Mouse (Mus musculus) splenic B cell, adult 2 months (primary cell): ENCODE data around the gene Pfas.
"Not testable (repeated sequence)": the region's sequence is repeated elsewhere in the genome, so short reads cannot be mapped to it uniquely, and the experiment has no call there.

Source experiments
- DNase-seq: peaks from one replicate; pipeline ENCODE4 v3.0.0-alpha.2; 2011; ENCODE audit warnings: low read depth, low spot score
- H3K27me3 ChIP-seq: 2 replicates; pipeline ENCODE4 v1.6.1; 2012; ENCODE audit warnings: mild to moderate bottlenecking, low read length, moderate library complexity, mixed read lengths; ENCODE audit not compliant: control insufficient read depth, poor library complexity, insufficient read depth, severe bottlenecking
- H3K36me3 ChIP-seq: 2 replicates; pipeline ENCODE4 v1.6.1; 2012; ENCODE audit warnings: mild to moderate bottlenecking, low read length, moderate library complexity, mixed read lengths; ENCODE audit not compliant: control insufficient read depth, poor library complexity, insufficient read depth, severe bottlenecking

Gene Pfas

GRCm38 (mm10) chr11:69035411-69035810 lies 27.2 kb upstream of the Pfas start:
- no peak for DNase-seq
- H3K27me3 ChIP-seq, result no peaks in the 10 kb centered on the region
- peaks cover 4% of the 10 kb centered on the region; the same call in 1 of the 2 replicates for H3K36me3 ChIP-seq

GRCm38 (mm10) chr11:69034585-69034984 lies 26.3 kb upstream of the Pfas start:
- peaks cover 4% of the 10 kb centered on the region; the same call in 1 of the 2 replicates for H3K36me3 ChIP-seq
- DNase-seq, result no peak
- no peaks in the 10 kb centered on the region for H3K27me3 ChIP-seq

GRCm38 (mm10) chr11:69033552-69033951 lies 25.3 kb upstream of the Pfas start:
- DNase-seq, result no peak
- no peaks in the 10 kb centered on the region for H3K27me3 ChIP-seq
- H3K36me3 ChIP-seq, result peaks cover 4% of the 10 kb centered on the region; the same call in 1 of the 2 replicates

GRCm38 (mm10) chr11:69028805-69029204 lies 20.5 kb upstream of the Pfas start:
- Histone ChIP-seq H3K36me3 (peaks cover 13% of the 10 kb centered on the region), H3K27me3 (no peaks in the 10 kb centered on the region)
- peak; percentile 29 for DNase-seq

- Histone ChIP-seq H3K27me3 (no peaks in the 10 kb centered on the region), H3K36me3 (peaks cover 17% of the 10 kb centered on the region)
- no peak for DNase-seq
Observed at GRCm38 (mm10) chr11:69026562-69026961, 18.3 kb upstream of the Pfas start.

GRCm38 (mm10) chr11:69020691-69021090 lies 12.4 kb upstream of the Pfas start:
- no peaks in the 10 kb centered on the region for H3K27me3 ChIP-seq
- no peak for DNase-seq
- peaks cover 7% of the 10 kb centered on the region for H3K36me3 ChIP-seq

- H3K27me3 ChIP-seq, result no peaks in the 10 kb centered on the region
- no peak for DNase-seq
- H3K36me3 ChIP-seq, result no peaks in the 10 kb centered on the region
Observed at GRCm38 (mm10) chr11:69016755-69017154, 8.5 kb upstream of the Pfas start.

DNA sequence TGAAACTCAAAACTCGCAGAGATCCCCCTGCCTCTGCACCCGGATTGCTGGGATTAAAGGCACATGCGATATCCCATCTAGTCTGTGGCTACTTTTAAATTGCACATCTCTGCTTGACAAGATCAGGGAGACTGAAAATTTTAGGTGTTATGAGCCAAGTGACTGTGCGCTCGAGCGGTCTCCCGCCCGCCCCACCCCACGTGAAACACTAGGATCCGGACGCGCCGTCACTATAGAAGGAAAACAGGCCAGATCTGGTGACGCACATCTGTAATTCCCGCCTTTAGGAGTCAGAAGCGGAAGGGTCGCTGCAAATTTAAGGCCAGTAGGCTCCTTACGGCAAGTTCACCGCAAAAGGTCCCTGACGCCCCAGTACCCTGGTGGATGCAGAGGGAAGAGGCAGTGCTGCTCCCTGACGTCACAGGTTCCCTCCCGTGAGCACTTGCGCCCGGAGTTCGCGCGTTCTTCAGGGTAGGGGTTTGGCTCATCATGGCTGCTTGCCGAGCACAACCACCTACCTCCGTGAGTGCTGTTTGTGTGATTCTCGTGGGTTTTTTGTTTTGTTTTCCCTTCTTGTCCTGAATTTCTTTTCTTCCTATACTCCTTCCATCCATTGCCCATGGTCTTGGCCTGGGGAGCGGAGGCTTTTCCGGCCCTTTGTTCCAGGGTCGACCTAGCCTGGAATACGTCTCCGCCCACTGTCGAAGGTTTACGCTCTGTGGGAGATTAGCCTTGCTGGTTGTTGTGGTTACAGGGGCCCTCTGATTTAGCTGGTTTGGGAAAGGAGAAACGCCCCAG lies 7.6 kb upstream of the Pfas start, which contains the start of gene Ctc1:
Ctc1 (plus strand) TSS at position 268 of the 798 bp plus-strand sequence.
- DNase-seq, result peak; percentile 94
- Histone ChIP-seq H3K27me3 (no peaks in the 10 kb centered on the region), H3K36me3 (no peaks in the 10 kb centered on the region)

DNA sequence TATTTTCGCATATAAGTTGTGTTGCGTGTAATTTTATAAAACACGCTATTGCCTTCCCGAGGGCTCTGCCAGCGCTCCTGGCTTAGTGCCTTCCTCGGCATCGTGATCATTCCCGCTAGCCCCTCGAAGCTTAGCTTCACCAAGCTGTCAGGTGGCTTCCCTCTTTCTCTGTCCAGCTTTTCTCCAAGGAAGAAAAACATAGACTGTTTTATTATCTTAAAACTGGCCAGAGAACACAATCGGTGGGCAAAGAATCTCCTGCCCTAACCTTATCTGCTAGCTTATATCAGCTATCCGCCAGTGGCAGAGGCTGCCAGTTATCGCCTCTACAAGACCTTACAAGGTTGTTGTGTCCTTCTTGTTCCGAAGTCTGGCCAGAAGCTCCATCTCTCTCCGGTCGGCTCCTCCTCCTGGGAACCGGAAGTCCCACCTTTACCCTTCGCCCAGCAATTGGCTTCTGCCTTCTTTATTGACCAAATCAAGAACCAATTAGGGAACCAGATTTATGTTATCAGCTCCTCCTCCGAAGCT lies 3.9 kb upstream of the Pfas start:
- no peaks in the 10 kb centered on the region for H3K36me3 ChIP-seq

DNA sequence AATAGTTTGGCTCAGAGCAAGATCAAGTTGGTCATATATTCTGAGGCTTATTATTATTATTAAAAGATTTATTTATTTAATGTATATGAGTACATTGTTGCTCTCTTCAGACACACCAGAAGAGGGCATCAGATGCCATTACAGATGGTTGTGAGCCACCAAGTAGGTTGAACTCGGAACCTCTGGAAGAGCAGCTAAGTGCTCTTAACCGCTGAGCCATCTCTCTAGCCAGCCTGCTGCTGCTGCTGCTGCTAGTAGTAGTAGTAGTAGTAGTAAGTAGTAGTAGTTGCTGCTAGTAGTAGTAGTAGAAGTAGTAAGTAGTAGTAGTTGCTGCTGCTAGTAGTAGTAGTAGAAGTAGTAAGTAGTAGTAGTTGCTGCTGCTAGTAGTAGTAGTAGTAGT lies 3.2 kb upstream of the Pfas start:
- not testable (repeated sequence) for H3K36me3 ChIP-seq, H3K27me3 ChIP-seq, DNase-seq

More for the DNA sequence above, 3.9 kb upstream of the Pfas start:
- H3K27me3 ChIP-seq, result no peaks in the 10 kb centered on the region
- peak; percentile 90 for DNase-seq

DNA sequence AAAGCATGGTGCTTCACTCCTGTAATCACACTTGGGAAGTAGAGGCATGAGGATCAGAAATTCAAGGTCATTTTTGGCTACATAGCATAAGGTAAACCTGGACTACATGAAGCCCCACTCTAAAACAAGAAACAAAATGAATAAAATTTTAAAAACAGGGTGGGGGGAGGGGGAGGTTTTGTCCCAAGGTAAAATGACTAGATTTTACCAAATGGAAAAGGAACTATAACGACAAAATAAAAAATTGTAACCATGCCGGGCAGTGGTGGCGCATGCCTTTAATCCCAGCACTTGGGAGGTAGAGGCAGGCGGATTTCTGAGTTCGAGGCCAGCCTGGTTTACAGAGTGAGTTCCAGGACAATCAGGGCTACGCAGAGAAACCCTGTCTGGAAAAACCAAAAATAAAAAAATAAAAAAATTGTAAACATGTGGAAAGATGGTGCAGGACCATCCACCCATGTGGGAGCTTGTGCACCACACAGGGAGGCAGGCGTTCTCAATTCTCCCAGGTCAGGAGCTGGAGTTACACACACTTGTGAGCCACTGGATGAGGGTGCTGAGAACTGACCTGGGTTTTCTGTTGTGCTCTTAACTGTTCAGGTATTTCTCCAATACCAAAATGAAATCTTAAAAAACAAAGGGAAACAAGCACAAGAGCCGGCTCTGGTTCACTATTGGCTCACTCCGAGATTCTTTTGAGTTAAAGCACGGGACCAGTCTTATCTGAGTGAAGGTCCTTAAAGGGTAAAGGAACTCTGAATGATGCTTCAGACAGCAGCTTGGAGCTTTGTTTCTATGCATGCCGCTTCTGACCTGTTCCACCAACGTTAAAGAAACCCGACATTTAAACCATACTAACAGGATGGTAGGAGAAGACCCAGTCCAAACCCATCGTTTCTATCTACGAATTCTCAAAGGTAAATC lies 2.4 kb upstream of the Pfas start:
- no peaks in the 10 kb centered on the region for H3K27me3 ChIP-seq
- no peaks in the 10 kb centered on the region for H3K36me3 ChIP-seq
- DNase-seq, result no peak

GRCm38 (mm10) chr11:69009508-69009907 lies 1.2 kb upstream of the Pfas start:
- DNase-seq, result no peak
- no peaks in the 10 kb centered on the region for H3K36me3 ChIP-seq
- H3K27me3 ChIP-seq, result no peaks in the 10 kb centered on the region

DNA sequence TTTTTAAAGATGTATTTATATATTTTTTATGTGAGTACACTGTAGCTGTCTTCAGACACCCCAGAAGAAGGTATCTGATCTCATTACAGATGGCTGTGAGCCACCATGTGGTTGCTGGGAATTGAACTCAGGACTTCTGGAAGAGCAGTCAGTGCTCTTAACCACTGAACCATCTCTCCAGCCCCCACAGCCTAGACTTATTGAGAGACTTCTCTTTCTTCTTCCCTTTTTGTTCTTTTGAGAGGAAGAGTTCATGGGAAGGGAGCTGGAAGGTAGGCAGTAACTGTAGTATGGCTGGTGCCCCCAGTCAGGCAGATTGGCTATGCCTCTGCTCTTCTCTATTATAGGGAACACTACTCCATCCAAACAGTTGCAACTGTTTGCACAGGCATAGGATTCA lies 1.7 kb downstream of the Pfas start:
- not testable (repeated sequence) for DNase-seq, H3K36me3 ChIP-seq, H3K27me3 ChIP-seq

DNA sequence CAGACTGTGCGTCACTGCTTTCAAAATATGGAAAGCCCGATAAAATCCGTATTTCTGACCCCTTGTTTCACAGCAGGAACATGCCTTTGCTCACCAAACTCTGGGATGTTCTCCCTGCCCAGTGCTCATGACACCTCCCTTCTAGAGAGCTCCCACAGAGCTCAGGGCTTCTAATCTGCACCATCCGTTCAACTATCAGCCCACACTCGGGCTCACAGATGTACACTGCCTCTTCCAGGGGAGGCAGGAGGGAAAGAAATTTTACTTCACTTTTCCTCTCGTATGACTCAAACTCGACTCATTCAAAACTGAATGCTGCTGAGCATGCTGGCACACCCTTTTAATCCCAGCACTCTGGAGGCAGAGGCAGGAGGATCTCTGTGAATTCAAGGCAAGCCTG lies 3.1 kb downstream of the Pfas start:
- Histone ChIP-seq H3K27me3 (no peaks in the 10 kb centered on the region), H3K36me3 (peaks cover 7% of the 10 kb centered on the region)
- DNase-seq, result no peak

GRCm38 (mm10) chr11:69003592-69003991 lies 4.7 kb downstream of the Pfas start:
- H3K36me3 ChIP-seq, result peaks cover 13% of the 10 kb centered on the region
- peak; percentile 12 for DNase-seq
- no peaks in the 10 kb centered on the region for H3K27me3 ChIP-seq
